In genomic region chr17:66407833-66408232, GRCm38 (mm10) we compare ENCODE assay signal across 24 mouse cellular contexts. TPM values are rescaled to one million over a fixed set of nuclear protein-coding genes. Genes with fewer than 3 reads are reported as not detected.
A peak's percentile ranks its signal among the peaks of the same experiment; 100 is the strongest.
DNase-seq lines count a peak whose midpoint lies in the region; ATAC-seq and TF ChIP-seq lines count a peak whose summit lies in the region.
"Had no signal": no experiment of that assay in that cellular context is flagged by ENCODE, and none has a peak within 500 bp of the region (broad histone marks: within the 10 kb centered on the region; RNA-seq: fewer than 3 reads in every experiment).

No protein-coding gene starts in this region.

- H3K27ac ChIP-seq in hindbrain, postnatal 0 days = no peak overlapping the region
- H3K27ac ChIP-seq in hindbrain, embryonic 13.5 days = no peak overlapping the region
- H3K27ac ChIP-seq: embryonic facial prominence, embryonic 15.5 days; forebrain, embryonic 15.5 days; kidney, embryonic 15.5 days; liver, embryonic 15.5 days; macrophage had no signal

- no peaks in the 10 kb centered on the region for H3K27me3 ChIP-seq in hindbrain, postnatal 0 days (ENCODE audit: insufficient read depth, low read length)
- H3K27me3 ChIP-seq in hindbrain, embryonic 13.5 days = no peaks in the 10 kb centered on the region
- H3K27me3 ChIP-seq: embryonic facial prominence, embryonic 15.5 days; forebrain, embryonic 15.5 days; Patski had no signal

- WGBS in hindbrain, postnatal 0 days = 53% methylated on average over 8 of the region's 8 CpGs
- WGBS in hindbrain, embryonic 13.5 days = 56% methylated on average over 8 of the region's 8 CpGs

- H3K4me3 ChIP-seq in hindbrain, postnatal 0 days (ENCODE audit: low read length) = no peak overlapping the region
- no peak overlapping the region for H3K4me3 ChIP-seq in hindbrain, embryonic 13.5 days
- H3K4me3 ChIP-seq: embryonic facial prominence, embryonic 15.5 days; forebrain, embryonic 15.5 days; kidney, embryonic 15.5 days; liver, embryonic 15.5 days had no signal

- TF ChIP-seq CTCF in hindbrain, postnatal 0 days (IDR thresholded peaks at IDR 0.05; ENCODE audit: low read depth) = no peak

- H3K4me2 ChIP-seq in hindbrain, postnatal 0 days (ENCODE audit: low read depth, low read length) = no peak overlapping the region
- no peak overlapping the region for H3K4me2 ChIP-seq in hindbrain, embryonic 13.5 days
- H3K4me2 ChIP-seq: embryonic facial prominence, embryonic 15.5 days; forebrain, embryonic 15.5 days; heart, embryonic 11.5 days; kidney, embryonic 15.5 days; liver, embryonic 15.5 days had no signal

- H3K9me3 ChIP-seq in hindbrain, postnatal 0 days (ENCODE audit: low read length) = no peaks in the 10 kb centered on the region
- no peaks in the 10 kb centered on the region for H3K9me3 ChIP-seq in hindbrain, embryonic 13.5 days
- H3K9me3 ChIP-seq: embryonic facial prominence, embryonic 15.5 days; forebrain, embryonic 15.5 days; kidney, embryonic 15.5 days; liver, embryonic 15.5 days had no signal

- H3K36me3 ChIP-seq in hindbrain, postnatal 0 days (ENCODE audit: insufficient read depth, low read length) = no peaks in the 10 kb centered on the region
- 0 out of 2 replicates have a peak, but pooled peaks cover 2% of the 10 kb centered on the region for H3K36me3 ChIP-seq in hindbrain, embryonic 13.5 days
- H3K36me3 ChIP-seq: embryonic facial prominence, embryonic 15.5 days; G1E; kidney, embryonic 15.5 days; liver, embryonic 15.5 days had no signal

- 0 out of 2 replicates have a peak, but pooled peaks have one; percentile 14 for ATAC-seq in hindbrain, postnatal 0 days
- ATAC-seq in hindbrain, embryonic 13.5 days (ENCODE audit: low FRiP score) = no peak
- ATAC-seq: CD4-positive, CD25-positive, alpha-beta regulatory T cell, adult 4 months; forebrain, embryonic 15.5 days; Patski had no signal

- H3K9ac ChIP-seq in hindbrain, postnatal 0 days (replicated peaks; ENCODE audit: low read length) = no peak overlapping the region
- H3K9ac ChIP-seq in hindbrain, embryonic 13.5 days = no peak overlapping the region
- H3K9ac ChIP-seq: embryonic facial prominence, embryonic 15.5 days; forebrain, embryonic 15.5 days; kidney, embryonic 15.5 days; liver, embryonic 15.5 days had no signal

- DNase-seq in cerebellum, adult 9-10 months = peak; percentile 63
- DNase-seq in cerebellum, adult 11 months = no peak
- DNase-seq in hindbrain, postnatal 0 days (ENCODE audit: low spot score) = no peak
- DNase-seq in ES-CJ7 (ENCODE audit: low read depth, low spot score) = peak; percentile 21
- DNase-seq in cerebellum, postnatal 14 days = peak; percentile 58 to 59
- no peak for DNase-seq in layer of hippocampus, adult 9-11 months
- DNase-seq: adrenal gland, adult 8-10 months; gastrocnemius, postnatal 14 days; heart, adult 11 months; kidney, adult 11 months; left cerebral cortex, postnatal 4 days; liver; thymus, postnatal 14 days had no signal

- H3K4me1 ChIP-seq in hindbrain, postnatal 0 days (ENCODE audit: insufficient read depth, low read length) = peaks cover 13% of the 10 kb centered on the region; the same call in 1 of the 2 replicates
- H3K4me1 ChIP-seq in hindbrain, embryonic 13.5 days (replicated peaks) = peaks cover 71% of the 10 kb centered on the region
- H3K4me1 ChIP-seq: liver, embryonic 15.5 days had no signal

RNA-seq across cellular contexts. Expression of gene Mtcl1, which starts 41.7 kb away (rescaled TPM):
- total RNA-seq in hindbrain, postnatal 0 days (2014; rRNA removed) = 27.0 and 29.1 TPM in 2 replicates
- polyA plus RNA-seq in hindbrain, postnatal 0 days (2015; fragmentation: Nextera tagmentation; extraction: Ambion mirVana) = 13.8 and 14.7 TPM in 2 replicates
- 50.9 TPM in 2 replicates for polyA plus RNA-seq in hindbrain, embryonic 13.5 days (2015; fragmentation: Nextera tagmentation; extraction: Ambion mirVana)
- total RNA-seq: hematopoietic stem cell, adult 5-6 weeks had no signal
- polyA plus RNA-seq: G1E, macrophage had no signal

Comparison
In these comparisons a context has a peak if more than half of its experiments do, and no peak if none do; other contexts are left out.
1. DNase-seq: peak in cerebellum, adult 9-10 months (single experiment), ES-CJ7 (single experiment) and cerebellum, postnatal 14 days (2 of 2); none in cerebellum, adult 11 months (single experiment), hindbrain, postnatal 0 days (single experiment) and layer of hippocampus, adult 9-11 months (single experiment).